Mouse (Mus musculus) G1E (cell line): ENCODE measurements around the gene Snx29. TPM values are rescaled to one million over a fixed set of nuclear protein-coding genes. Genes with fewer than 3 reads are reported as not detected.

ENCODE experiments used
- ATAC-seq: 2 replicates; pipeline ENCODE4 v1.8.0; 2016; ENCODE audit warnings: mild to moderate bottlenecking; ENCODE audit not compliant: insufficient number of reproducible peaks, poor library complexity, low FRiP score, severe bottlenecking; ENCODE audit errors: extremely low read depth
- DNase-seq: peaks from one replicate; pipeline ENCODE4 v3.0.0; 2012; ENCODE audit warnings: low spot score
- H3K27me3 ChIP-seq: 2 replicates; pipeline ENCODE4 v1.6.1; 2012; ENCODE audit warnings: mild to moderate bottlenecking, low read length, inconsistent platforms; ENCODE audit not compliant: insufficient read depth
- H3K36me3 ChIP-seq: replicated peaks from 2 replicates; pipeline ENCODE3; 2012; ENCODE audit warnings: mild to moderate bottlenecking, inconsistent platforms
- H3K4me1 ChIP-seq: 2 replicates; pipeline ENCODE4 v1.6.1; 2012; ENCODE audit warnings: low read depth, low read length, inconsistent platforms, mixed read lengths; ENCODE audit not compliant: insufficient read depth
- H3K4me3 ChIP-seq: 2 replicates; pipeline ENCODE4 v1.5.1; 2012; ENCODE audit warnings: low read depth, mild to moderate bottlenecking, inconsistent platforms, low read length, moderate library complexity, mixed read lengths
- H3K9me3 ChIP-seq: replicated peaks from 2 replicates; pipeline ENCODE4 v1.6.1; 2012; ENCODE audit warnings: inconsistent platforms
- CTCF ChIP-seq: IDR thresholded peaks from 2 replicates; pipeline ENCODE4 v1.5.1; 2012; ENCODE audit warnings: low read depth, low read length, inconsistent platforms, mixed read lengths
- GATA1 ChIP-seq: IDR thresholded peaks from 2 replicates; pipeline ENCODE4 v1.6.1; 2012; ENCODE audit warnings: borderline replicate concordance, low read length, inconsistent platforms, mixed read lengths
- GATA2 ChIP-seq: IDR thresholded peaks from 2 replicates; pipeline ENCODE4 v1.6.1; 2012; ENCODE audit warnings: low read depth, low read length, inconsistent platforms, borderline replicate concordance
- POLR2AphosphoS5 ChIP-seq: IDR thresholded peaks from 2 replicates; pipeline ENCODE4 v1.6.1; 2012; ENCODE audit warnings: low read depth, low read length, inconsistent platforms; ENCODE audit not compliant: insufficient replicate concordance
- TAL1 ChIP-seq: conservative IDR thresholded peaks from 2 replicates; pipeline ENCODE4 v1.6.1; 2012; ENCODE audit warnings: low read depth, low read length, inconsistent platforms, mixed read lengths
- polyA plus RNA-seq: library from polyadenylated mRNA; stranded (reverse); fragments of >175 nt; gene quantifications from 2 replicates; pipeline ENCODE4 v1.2.3, GENCODE M21; 2012
- total RNA-seq, 2 experiments: library from RNA; stranded (forward) in 1 of 2; stranded (reverse) in 1 of 2; fragments of 200-1000 nt in 1 of 2; fragments of >200 nt in 1 of 2; fragmentation: Nextera tagmentation in 1 of 2; gene quantifications; 2 replicates each; pipeline ENCODE4 v1.2.3; 2014 to 2017

Gene Snx29
- total and polyA plus RNA-seq, 3 experiments = 4.4 to 18.0 (median 9.1) TPM

DNA sequence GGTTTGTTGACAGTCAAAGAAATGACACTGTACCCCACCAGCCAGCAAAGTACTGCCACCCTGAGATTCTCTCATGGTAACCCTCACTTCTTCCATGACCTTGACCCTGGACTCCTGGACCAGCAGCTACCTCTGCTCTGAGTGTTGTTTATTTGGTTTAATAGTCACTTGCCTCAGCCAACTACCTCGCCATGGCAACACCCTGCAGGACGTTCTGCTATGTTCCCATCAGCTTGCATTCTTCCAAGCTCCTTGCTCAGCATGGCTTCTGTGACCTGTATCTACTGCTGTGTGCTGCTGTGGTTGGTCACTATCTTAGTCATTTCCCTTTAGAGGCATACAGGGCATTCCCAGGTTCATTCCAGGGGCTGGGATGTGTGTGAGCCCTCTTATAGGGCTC, 266.6 kb downstream of the Snx29 start:
- Histone ChIP-seq H3K4me3 (no peak overlapping the region), H3K36me3 (no peaks in the 10 kb centered on the region), H3K27me3 (no peaks in the 10 kb centered on the region), H3K9me3 (no peaks in the 10 kb centered on the region), H3K4me1 (no peaks in the 10 kb centered on the region)
- DNase-seq (no peak), ATAC-seq (no peak)
- TF ChIP-seq POLR2AphosphoS5 (no peak), CTCF (no peak), GATA1 (no peak), TAL1 (no peak), GATA2 (no peak)

DNA sequence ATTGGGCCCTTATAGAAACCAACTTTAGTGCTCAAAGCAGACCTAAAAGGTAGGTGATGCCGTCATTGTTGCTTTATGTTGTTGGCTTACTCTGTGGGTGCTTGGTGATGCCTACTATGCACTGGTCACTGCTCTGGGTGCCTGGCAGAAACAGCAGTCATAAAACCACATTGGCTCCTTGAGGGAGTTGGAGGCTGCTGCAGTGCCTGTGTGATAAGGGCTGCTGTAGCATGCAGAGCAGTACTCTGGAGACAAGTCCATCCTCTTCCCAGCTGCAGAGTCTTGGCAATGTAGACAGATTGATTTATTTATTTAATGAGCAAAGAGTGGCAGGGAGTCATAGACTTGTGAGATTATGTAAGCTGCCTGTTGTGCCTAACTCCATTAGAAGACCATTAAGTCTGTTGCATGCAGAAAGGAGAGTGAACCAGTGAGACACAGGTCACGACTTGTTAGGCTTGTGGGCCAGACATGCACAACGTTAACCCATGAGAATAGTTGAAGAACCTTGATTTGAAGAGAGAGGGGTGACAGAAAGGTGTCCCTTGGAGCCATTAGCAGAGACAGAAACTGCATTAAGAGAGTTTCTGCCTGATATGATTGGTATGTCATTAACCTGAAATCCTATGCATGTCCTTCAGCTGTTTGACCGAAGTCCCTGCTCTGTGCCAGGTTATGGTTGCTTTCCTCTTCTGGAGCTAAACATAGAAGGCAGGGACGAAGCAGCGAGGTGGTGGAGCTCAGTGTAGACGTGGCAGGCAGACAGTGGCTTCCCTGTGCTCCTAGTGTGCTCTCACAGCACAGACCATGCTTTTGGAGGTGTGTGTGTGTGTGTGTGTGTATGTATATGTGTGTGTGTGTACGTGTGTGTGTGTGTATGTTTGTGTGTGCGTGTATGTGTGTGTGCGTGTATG, 267.3 kb downstream of the Snx29 start:
- no peak overlapping the region for H3K4me3 ChIP-seq
- DNase-seq (no peak), ATAC-seq (no peak)
- TF ChIP-seq GATA2 (no peak), POLR2AphosphoS5 (no peak), GATA1 (no peak), TAL1 (no peak), CTCF (no peak)
- no peaks in the 10 kb centered on the region for H3K4me1 ChIP-seq
- H3K36me3 ChIP-seq = no peaks in the 10 kb centered on the region
- no peaks in the 10 kb centered on the region for H3K9me3 ChIP-seq
- no peaks in the 10 kb centered on the region for H3K27me3 ChIP-seq

DNA sequence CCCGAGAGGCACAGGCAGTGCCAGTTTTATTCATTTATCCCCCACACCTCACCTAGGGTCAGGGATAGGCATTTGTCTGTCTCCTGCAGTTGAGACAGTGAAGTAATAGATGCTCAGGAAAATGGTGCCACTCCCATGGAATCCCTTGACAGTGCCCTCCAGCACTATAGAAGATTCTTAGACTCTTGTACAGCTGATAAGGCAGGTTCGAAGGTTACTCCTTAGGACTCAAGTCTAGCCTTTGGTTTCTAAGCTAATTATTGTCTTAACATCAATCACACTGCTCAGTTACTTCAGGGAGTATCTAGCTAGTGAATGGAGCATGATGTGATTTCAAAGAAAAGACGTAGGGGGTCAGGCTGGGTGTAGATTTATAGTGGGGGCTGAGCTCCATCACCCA, 273.9 kb downstream of the Snx29 start:
- H3K36me3 ChIP-seq = no peaks in the 10 kb centered on the region
- TF ChIP-seq CTCF (no peak), TAL1 (no peak), GATA1 (no peak)
- H3K9me3 ChIP-seq = no peaks in the 10 kb centered on the region
- no peak for ATAC-seq
- H3K27me3 ChIP-seq = no peaks in the 10 kb centered on the region
- DNase-seq = no peak
- H3K4me1 ChIP-seq = no peaks in the 10 kb centered on the region
- no peak overlapping the region for H3K4me3 ChIP-seq

DNA sequence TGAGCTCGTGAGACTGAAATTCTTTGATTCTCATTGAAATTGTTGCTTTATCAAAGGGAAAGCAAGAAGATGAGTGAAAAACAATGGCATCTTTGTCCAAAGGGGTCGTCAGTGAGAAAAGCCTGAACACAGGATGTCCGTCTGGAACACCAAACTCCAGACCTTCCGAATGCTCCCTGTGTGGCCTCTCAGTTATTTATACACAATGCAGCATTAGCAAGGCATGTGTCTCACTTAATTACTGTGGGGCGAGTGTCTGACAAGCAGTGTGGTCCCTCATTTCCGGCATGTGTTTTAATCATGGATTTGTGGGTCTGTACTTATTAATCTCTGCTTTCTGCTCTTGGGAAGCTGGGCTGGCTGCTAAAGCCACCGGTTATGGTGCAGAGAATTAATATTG, 275.1 kb downstream of the Snx29 start:
- H3K4me1 ChIP-seq = no peaks in the 10 kb centered on the region
- H3K36me3 ChIP-seq = no peaks in the 10 kb centered on the region
- H3K4me3 ChIP-seq = no peak overlapping the region
- no peaks in the 10 kb centered on the region for H3K9me3 ChIP-seq
- ATAC-seq (no peak), DNase-seq (no peak)
- TF ChIP-seq TAL1 (no peak), CTCF (no peak), GATA1 (no peak), POLR2AphosphoS5 (no peak), GATA2 (no peak)
- no peaks in the 10 kb centered on the region for H3K27me3 ChIP-seq

DNA sequence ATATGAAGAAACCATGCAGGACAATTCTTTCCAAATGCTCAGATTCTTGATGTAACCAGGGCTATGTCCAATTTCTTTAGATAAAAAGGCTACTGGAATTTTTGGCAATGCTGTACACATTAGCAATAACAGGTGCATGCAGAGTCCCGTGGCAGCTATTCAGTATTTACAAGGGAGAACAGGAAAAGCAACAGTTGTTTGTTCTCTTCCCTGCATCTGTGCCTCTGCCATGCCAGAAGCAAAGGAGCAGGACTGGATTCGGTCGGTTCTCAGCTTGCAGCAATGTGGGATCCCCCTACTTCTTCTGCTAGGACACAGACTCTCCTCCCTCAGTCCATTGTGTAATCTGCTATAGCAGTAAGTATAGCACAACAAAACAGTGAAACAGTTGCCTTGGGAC, 276.8 kb downstream of the Snx29 start:
- no peak for TF ChIP-seq GATA1
- TF ChIP-seq TAL1 = no peak
- TF ChIP-seq GATA2 = no peak
- TF ChIP-seq CTCF = no peak
- no peak for TF ChIP-seq POLR2AphosphoS5
- H3K4me3 ChIP-seq = no peak overlapping the region
- H3K36me3 ChIP-seq = no peaks in the 10 kb centered on the region
- H3K9me3 ChIP-seq = no peaks in the 10 kb centered on the region
- ATAC-seq (no peak), DNase-seq (no peak)
- no peaks in the 10 kb centered on the region for H3K27me3 ChIP-seq
- H3K4me1 ChIP-seq = no peaks in the 10 kb centered on the region

DNA sequence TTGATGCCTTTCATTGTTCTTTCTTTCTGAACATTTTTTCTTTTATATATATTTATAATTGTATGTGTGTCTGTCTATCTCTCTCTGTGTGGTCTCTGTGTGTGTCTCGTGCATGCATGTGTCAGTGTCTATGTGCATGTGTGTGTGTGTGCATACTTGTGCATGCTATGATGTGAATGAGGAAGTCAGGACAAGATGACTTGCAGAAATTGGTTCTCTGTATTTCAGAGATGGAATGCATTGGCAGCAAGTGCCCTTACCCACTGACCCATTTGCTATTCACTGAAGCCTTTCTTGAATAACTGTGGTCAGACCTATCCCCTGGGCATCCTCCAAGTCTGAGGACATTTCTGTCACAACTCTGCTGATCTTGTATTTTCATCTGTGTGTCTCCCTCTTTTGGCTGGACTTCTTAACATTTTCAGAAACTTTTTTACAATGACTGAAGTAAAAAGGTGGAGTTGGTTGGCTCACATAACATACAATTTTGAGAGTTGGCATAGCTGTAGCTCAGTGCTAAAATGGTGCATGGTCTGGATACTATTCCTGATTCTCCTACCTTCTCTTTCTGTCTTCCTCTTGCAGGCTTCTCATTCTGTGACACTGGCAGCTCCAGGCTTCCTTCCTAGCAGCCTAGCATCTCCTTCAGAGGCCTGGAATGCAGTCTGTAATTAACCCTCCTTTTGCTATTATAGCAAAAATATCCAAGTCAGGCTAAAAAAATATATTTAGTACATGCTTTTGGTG, 278.8 kb downstream of the Snx29 start:
- Histone ChIP-seq H3K4me3 (no peak overlapping the region), H3K27me3 (no peaks in the 10 kb centered on the region), H3K9me3 (no peaks in the 10 kb centered on the region), H3K4me1 (no peaks in the 10 kb centered on the region), H3K36me3 (no peaks in the 10 kb centered on the region)
- no peak for ATAC-seq
- TF ChIP-seq GATA2 (no peak), TAL1 (no peak), POLR2AphosphoS5 (no peak), GATA1 (no peak), CTCF (no peak)
- no peak for DNase-seq
